Mouse (Mus musculus) hindbrain, embryonic 16.5 days (tissue): ENCODE results near the gene Sec16a. TPM values are rescaled to one million over a fixed set of nuclear protein-coding genes. Genes with fewer than 3 reads are reported as not detected.
A peak's percentile ranks its signal among the peaks of the same experiment; 100 is the strongest.

Experiments used
- ATAC-seq: fragments of 200-750 bp; cut with Nextera tagmentation; 2 replicates; pipeline ENCODE4 v1.8.0; 2017; ENCODE audit warnings: moderate TSS enrichment, moderate library complexity
- H3K27ac ChIP-seq: fragments of 300-500 bp; sonication (generic); 2 replicates; pipeline ENCODE4 v1.5.1; 2014; ENCODE audit warnings: low read depth, mild to moderate bottlenecking, control low read depth, low read length, moderate library complexity
- H3K27me3 ChIP-seq: fragments of 300-500 bp; sonication (generic); replicated peaks from 2 replicates; pipeline ENCODE4 v1.6.1; 2014; ENCODE audit warnings: low read length; ENCODE audit not compliant: control insufficient read depth, insufficient read depth
- H3K36me3 ChIP-seq: fragments of 300-500 bp; sonication (generic); 2 replicates; pipeline ENCODE4 v1.6.1; 2014; ENCODE audit warnings: mild to moderate bottlenecking, low read length, moderate library complexity, mixed read lengths; ENCODE audit not compliant: control insufficient read depth, insufficient read depth
- H3K4me1 ChIP-seq: fragments of 300-500 bp; sonication (generic); 2 replicates; pipeline ENCODE4 v1.6.1; 2014; ENCODE audit warnings: low read depth, low read length; ENCODE audit not compliant: control insufficient read depth, insufficient read depth
- H3K4me2 ChIP-seq: fragments of 300-500 bp; sonication (generic); 2 replicates; pipeline ENCODE4 v1.6.1; 2014; ENCODE audit warnings: mild to moderate bottlenecking, low read length, control low read depth, moderate library complexity
- H3K4me3 ChIP-seq: fragments of 300-500 bp; sonication (generic); 2 replicates; pipeline ENCODE4 v1.5.1; 2014; ENCODE audit warnings: mild to moderate bottlenecking, low read length, control low read depth, moderate library complexity
- H3K9ac ChIP-seq: fragments of 300-500 bp; sonication (generic); 2 replicates; pipeline ENCODE4 v1.6.1; 2014; ENCODE audit warnings: low read depth, mild to moderate bottlenecking, control low read depth, low read length, moderate library complexity
- H3K9me3 ChIP-seq: fragments of 300-500 bp; sonication (generic); 2 replicates; pipeline ENCODE4 v1.6.1; 2014; ENCODE audit warnings: mild to moderate bottlenecking, low read length, moderate library complexity; ENCODE audit not compliant: control insufficient read depth
- WGBS: fragments of 180-500 bp; shearing (Covaris S2); extraction: QIAGEN DNeasy Blood & Tissue Kit; methylation state at CpG from one replicate; pipeline ENCODE4 v1.1.7; 2014; 5-methylcytosine and 5-hydroxymethylcytosine counted together
- polyA plus RNA-seq: library from polyadenylated mRNA; unstranded; fragments of >200 nt; fragmentation: Nextera tagmentation; extraction: Ambion mirVana; gene quantifications from 2 replicates; pipeline ENCODE4 v1.2.1, GENCODE M21; 2015

Sec16a gene
- polyA plus RNA-seq, 1 experiment from 2014 or later, result 15.4 TPM

DNA sequence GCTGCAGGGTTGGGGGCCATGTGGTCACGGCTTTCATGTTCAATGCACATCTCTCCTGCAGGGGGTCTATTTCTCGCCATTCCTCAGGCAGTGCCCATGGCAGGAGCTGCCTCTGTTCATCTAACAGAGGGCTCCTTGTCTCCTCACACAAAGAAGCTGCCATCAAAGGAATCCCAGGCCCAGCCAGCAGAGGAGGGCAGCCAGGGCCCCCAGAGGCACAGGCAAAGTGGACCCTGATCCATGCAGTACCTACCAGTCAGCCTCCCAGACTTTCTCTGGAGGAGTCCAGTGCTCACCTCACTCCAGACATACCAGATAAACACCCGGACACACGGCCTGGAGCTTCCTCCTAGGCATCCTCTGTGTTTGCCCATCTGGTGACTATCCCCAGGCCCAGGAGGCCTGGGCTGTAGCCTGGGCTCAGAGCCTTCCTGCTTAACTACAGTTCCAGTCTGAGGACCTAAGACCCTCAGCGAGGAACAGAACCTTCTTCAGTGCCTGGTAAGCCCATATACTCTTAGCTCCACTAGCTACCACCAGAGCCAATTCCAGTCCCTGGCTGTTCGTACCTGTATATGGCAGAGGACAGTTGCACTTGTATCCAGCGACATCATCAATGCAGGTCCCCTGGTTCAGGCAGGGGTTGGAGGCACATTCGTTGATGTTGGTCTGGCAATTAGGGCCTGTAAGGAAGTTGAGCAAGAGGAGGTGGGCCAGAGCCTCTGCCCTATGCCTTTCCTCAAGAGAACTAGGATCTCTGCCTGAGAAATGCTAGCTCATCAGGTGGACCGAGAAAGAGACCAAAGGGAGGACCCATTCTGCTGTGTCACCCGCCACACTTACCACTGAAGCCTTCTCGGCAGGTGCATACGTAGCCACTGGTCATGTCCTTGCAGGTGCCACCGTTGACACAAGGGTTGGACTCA, 30.8 kb upstream of the Sec16a start:
- 56% methylated on average over 13 of the region's 13 CpGs for WGBS
- Histone ChIP-seq H3K4me1 (peaks cover 18% of the 10 kb centered on the region), H3K9me3 (no peaks in the 10 kb centered on the region), H3K4me3 (no peak overlapping the region), H3K4me2 (no peak overlapping the region), H3K27ac (peak overlapping the region; percentile 80), H3K9ac (peak overlapping the region; percentile 13; the same call in 1 of the 2 replicates), H3K36me3 (0 out of 2 replicates have a peak, but pooled peaks cover 3% of the 10 kb centered on the region), H3K27me3 (no peaks in the 10 kb centered on the region)
- peak; percentile 77 for ATAC-seq

DNA sequence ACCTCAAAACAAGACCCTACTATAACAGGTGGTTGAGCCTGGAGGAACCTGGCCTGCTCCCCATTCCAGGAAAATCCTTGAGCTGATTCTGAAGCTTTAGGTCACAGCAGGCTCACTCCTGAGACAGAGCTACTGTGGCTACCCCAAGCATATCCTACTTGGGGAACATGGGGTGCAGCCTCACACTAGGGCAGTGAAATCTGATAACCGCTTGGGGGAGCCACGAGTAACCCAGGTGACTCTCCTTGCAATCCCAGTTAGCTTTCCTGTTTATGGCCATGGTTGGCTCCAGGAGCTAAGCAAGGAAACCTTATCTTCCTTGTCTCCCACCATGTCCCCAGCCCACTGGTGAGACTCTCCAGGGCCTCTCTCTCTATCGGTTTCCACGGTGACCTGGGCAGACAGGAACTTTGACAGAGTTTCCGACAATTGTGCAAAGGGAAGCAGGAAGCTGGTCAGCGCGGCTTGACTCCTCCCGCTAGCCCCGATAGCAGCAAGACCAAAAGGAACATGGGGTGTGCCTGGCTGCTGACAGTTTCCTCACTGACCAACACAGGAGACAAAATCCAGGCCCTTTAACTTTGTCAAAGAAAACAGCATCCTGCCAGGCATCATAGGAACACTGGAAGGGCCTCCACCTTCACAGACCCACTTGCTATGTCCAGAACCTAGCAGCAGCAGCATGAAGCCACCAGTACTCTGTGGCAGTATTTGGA, 29.9 kb upstream of the Sec16a start:
- ATAC-seq, result no peak
- 35% methylated on average over 9 of the region's 9 CpGs for WGBS
- Histone ChIP-seq H3K27ac (peak overlapping the region; percentile 47; the same call in 1 of the 2 replicates), H3K4me1 (peaks cover 18% of the 10 kb centered on the region), H3K36me3 (0 out of 2 replicates have a peak, but pooled peaks cover 3% of the 10 kb centered on the region), H3K4me3 (no peak overlapping the region), H3K9me3 (no peaks in the 10 kb centered on the region), H3K9ac (peak overlapping the region; percentile 13; the same call in 1 of the 2 replicates), H3K4me2 (no peak overlapping the region), H3K27me3 (no peaks in the 10 kb centered on the region)

DNA sequence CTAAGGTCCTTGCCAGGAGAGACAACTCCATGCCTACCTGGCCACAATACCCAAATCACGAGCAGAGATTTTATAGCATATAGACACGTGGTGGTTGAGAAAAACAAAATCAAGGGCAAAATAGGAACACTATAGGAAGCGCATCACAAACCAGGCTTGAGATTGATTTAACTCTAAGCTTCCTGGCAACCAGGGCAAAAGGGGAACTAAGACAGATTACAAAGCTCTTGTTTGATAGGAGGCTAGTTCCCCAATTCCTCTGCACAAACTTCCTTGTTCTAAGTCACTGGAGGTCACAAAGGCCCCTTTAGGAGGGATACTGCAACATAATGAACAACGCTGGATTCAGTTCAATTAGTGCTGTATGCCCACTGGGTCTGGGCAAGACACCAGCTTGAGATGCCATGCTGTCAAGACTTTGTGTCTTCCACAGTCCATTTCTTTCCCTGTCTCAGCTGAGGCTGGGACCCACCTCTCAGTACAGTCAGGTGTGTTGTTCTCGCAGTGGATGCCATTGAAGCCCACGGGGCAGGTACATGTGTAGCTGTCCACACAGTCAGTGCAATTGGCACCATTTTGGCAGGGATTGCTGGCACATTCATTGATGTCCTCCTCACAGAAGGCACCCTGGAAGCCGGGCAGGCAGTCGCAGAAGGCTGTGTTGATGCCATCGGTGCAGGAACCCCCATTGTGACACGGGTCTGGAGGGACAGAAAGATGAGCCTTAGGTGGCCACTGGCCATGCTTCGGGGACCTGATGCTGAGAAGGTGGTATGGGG, 27.5 kb upstream of the Sec16a start:
- Histone ChIP-seq H3K27ac (peak overlapping the region; percentile 48; the same call in 1 of the 2 replicates), H3K4me1 (peaks cover 7% of the 10 kb centered on the region), H3K4me2 (no peak overlapping the region), H3K36me3 (no peaks in the 10 kb centered on the region), H3K4me3 (no peak overlapping the region), H3K9me3 (no peaks in the 10 kb centered on the region), H3K27me3 (no peaks in the 10 kb centered on the region), H3K9ac (no peak overlapping the region)
- 73% methylated on average over 11 of the region's 11 CpGs for WGBS
- ATAC-seq, result no peak

DNA sequence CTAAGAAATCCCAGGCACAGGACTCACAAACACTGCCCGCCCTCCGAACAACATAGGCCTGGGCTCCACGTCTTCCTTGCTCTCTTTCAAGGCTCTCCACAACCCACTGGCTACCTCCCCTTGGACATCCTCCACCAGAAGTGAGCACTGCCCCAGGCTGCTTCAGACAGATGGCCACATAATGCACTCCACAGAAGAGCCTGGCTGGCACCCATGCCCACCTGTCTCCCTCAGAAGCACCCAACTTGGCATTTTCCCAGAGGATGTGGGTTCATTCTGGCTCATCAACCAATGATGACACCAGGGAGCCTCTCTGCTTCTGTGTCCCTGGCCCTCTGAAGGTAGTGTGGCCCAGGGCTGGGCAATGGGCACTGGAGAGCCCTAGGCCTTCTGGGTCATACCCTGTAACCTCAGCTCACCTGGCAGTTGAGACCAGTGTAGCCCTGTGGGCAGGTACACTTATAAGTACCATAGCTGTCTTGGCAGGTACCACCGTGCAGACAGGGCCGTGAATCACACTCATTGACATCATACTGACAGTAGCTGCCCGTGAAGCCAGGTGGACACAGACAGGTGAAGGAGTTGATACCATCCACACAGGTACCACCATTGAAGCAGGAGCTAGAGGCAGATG, 26.8 kb upstream of the Sec16a start:
- Histone ChIP-seq H3K27me3 (no peaks in the 10 kb centered on the region), H3K27ac (no peak overlapping the region), H3K4me2 (no peak overlapping the region), H3K4me3 (no peak overlapping the region), H3K36me3 (no peaks in the 10 kb centered on the region), H3K9me3 (no peaks in the 10 kb centered on the region), H3K9ac (no peak overlapping the region), H3K4me1 (peaks cover 7% of the 10 kb centered on the region)
- 89% methylated on average over 6 of the region's 6 CpGs for WGBS
- no peak for ATAC-seq

DNA sequence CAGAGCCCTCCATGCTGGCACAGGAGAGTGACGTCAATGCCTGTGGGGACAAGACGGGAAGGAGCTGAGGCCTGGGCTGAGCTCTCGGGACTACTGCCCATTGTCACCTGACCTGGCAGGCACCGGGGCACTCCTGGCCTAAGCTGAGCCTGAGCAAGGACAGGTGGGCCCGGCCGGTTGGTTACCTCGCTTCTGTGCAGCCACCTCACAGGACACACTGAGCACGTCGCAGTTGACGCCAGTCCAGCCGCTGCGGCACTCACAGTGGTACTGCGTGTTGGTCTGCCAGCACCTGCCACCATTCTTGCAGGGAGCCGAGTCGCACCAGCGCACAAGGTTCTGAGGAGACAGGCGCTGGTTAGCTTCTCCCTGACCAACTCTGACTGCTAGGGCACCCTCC, 26.0 kb upstream of the Sec16a start:
- H3K4me1 ChIP-seq, result peaks cover 7% of the 10 kb centered on the region
- no peak overlapping the region for H3K4me3 ChIP-seq
- H3K9ac ChIP-seq, result no peak overlapping the region
- ATAC-seq, result no peak
- no peaks in the 10 kb centered on the region for H3K36me3 ChIP-seq
- whole genome bisulfite sequencing, result 90% methylated on average over 17 of the region's 17 CpGs
- H3K4me2 ChIP-seq, result no peak overlapping the region
- H3K27ac ChIP-seq, result no peak overlapping the region
- no peaks in the 10 kb centered on the region for H3K27me3 ChIP-seq
- H3K9me3 ChIP-seq, result no peaks in the 10 kb centered on the region

DNA sequence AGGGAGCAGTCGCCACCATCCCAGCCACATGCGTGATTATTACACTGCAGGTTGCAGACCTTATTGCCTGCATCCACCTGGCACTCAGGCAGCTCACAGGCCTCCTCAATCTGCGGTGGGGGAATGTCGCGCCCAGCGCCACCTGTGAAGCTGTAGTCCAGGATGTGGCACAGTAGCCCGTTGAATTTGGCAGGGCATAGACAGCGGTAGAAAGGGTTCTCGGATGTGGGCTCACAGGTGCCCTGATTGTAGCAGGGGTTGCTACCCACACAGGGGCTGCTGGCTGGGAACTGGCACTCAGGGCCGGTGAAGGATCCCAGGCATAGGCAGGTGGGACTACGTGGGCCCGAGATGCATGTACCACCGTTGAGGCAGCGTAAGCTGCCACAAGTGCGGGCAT, 23.4 kb upstream of the Sec16a start:
- peaks cover 4% of the 10 kb centered on the region for H3K4me1 ChIP-seq
- H3K9me3 ChIP-seq, result no peaks in the 10 kb centered on the region
- H3K4me3 ChIP-seq, result no peak overlapping the region
- no peak overlapping the region for H3K27ac ChIP-seq
- H3K4me2 ChIP-seq, result no peak overlapping the region
- WGBS, result 94% methylated on average over 15 of the region's 15 CpGs
- no peak for ATAC-seq
- peaks cover 7% of the 10 kb centered on the region; the same call in 1 of the 2 replicates for H3K36me3 ChIP-seq
- H3K9ac ChIP-seq, result no peak overlapping the region
- no peaks in the 10 kb centered on the region for H3K27me3 ChIP-seq

DNA sequence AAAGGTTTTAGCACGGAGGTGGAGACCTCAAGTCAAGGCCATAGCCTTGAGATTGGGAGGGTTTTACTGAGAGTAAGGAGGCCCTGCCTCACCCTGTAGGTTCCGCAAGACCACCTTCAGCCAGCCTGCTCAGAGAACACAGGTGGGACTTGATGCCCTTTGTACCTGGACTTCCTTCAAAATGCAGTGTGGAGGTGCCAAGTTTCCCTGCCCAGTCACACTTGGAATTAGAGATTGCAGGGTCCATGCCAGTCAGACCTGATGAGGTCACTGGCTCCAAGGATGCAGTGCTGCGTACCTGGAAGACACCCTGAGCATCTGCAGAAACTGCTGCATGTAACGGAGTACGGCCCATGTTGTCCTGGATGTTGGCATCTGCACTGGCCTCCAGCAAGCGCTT, 18.4 kb upstream of the Sec16a start:
- no peak overlapping the region for H3K4me3 ChIP-seq
- H3K36me3 ChIP-seq, result peaks cover 17% of the 10 kb centered on the region; the same call in 1 of the 2 replicates
- H3K9ac ChIP-seq, result no peak overlapping the region
- 98% methylated on average over 6 of the region's 6 CpGs for WGBS
- no peak overlapping the region for H3K4me2 ChIP-seq
- H3K9me3 ChIP-seq, result no peaks in the 10 kb centered on the region
- no peak overlapping the region for H3K27ac ChIP-seq
- ATAC-seq, result no peak
- H3K4me1 ChIP-seq, result peaks cover 3% of the 10 kb centered on the region; the same call in 1 of the 2 replicates
- no peaks in the 10 kb centered on the region for H3K27me3 ChIP-seq

DNA sequence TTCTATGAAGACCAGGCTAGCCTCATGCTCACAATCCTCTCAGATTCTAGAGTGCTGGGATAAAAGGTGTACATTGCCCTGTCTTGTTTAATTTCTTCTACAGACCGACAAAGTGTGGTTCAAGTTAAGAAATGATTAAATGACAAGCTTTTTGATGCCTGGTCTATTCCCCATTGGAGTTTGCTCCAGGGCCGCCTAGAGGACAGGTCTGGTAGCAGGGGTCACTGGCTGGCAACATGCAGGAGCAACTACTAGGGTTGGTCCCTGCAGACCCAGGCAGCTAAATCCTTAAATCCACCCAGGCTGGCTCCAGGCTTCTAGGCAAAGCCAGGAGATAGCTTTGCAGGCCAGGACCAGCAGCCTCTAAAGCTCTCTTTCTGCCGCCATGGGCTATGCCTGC, 18.0 kb upstream of the Sec16a start:
- Histone ChIP-seq H3K4me1 (peaks cover 3% of the 10 kb centered on the region; the same call in 1 of the 2 replicates), H3K36me3 (peaks cover 17% of the 10 kb centered on the region; the same call in 1 of the 2 replicates), H3K9me3 (no peaks in the 10 kb centered on the region), H3K27me3 (no peaks in the 10 kb centered on the region), H3K9ac (no peak overlapping the region), H3K27ac (no peak overlapping the region), H3K4me2 (no peak overlapping the region), H3K4me3 (no peak overlapping the region)
- 79% methylated on average over 3 of the region's 3 CpGs for WGBS
- no peak for ATAC-seq
